Mouse (Mus musculus): ENCODE measurements around the gene Slc13a2. TPM values are rescaled to one million over a fixed set of nuclear protein-coding genes. Genes with fewer than 3 reads are reported as not detected.

Slc13a2 gene
- polyA plus RNA-seq, 1 experiment = not detected

- no peaks in the 10 kb centered on the region for H3K27me3 ChIP-seq (ENCODE audit: control insufficient read depth, insufficient read depth, low read length, poor library complexity, severe bottlenecking)
- peaks cover 6% of the 10 kb centered on the region for H3K4me1 ChIP-seq (ENCODE audit: control insufficient read depth, insufficient read depth, low read length)
- H3K9ac ChIP-seq (ENCODE audit: low read depth, poor library complexity, severe bottlenecking) = no peak overlapping the region
- H3K4me3 ChIP-seq (ENCODE audit: low read depth, low read length) = no peak overlapping the region
- no peaks in the 10 kb centered on the region for H3K9me3 ChIP-seq (replicated peaks; ENCODE audit: control insufficient read depth, insufficient read depth, low read length, poor library complexity, severe bottlenecking)
- H3K36me3 ChIP-seq (ENCODE audit: control insufficient read depth, insufficient read depth, low read length, poor library complexity, severe bottlenecking) = no peaks in the 10 kb centered on the region
- TF ChIP-seq EP300 (IDR thresholded peaks at IDR 0.05; ENCODE audit: insufficient read depth, low read depth, low read length) (no peak), CTCF (IDR thresholded peaks at IDR 0.05; ENCODE audit: low read depth, low read length) (no peak), POLR2A (IDR thresholded peaks at IDR 0.05; ENCODE audit: insufficient read depth, low read length) (no peak)
- H3K27ac ChIP-seq (ENCODE audit: insufficient read depth, low read length) = no peak overlapping the region
Measured at GRCm38 (mm10) chr11:78420263-78420889, 1.6 kb downstream of the Slc13a2 start.

GRCm38 (mm10) chr11:78416854-78417253 lies 5.2 kb downstream of the Slc13a2 start:
- Histone ChIP-seq H3K27me3 (ENCODE audit: control insufficient read depth, insufficient read depth, low read length, poor library complexity, severe bottlenecking) (no peaks in the 10 kb centered on the region), H3K27ac (ENCODE audit: insufficient read depth, low read length) (no peak overlapping the region), H3K4me1 (ENCODE audit: control insufficient read depth, insufficient read depth, low read length) (no peaks in the 10 kb centered on the region), H3K4me3 (ENCODE audit: low read depth, low read length) (no peak overlapping the region), H3K9ac (ENCODE audit: low read depth, poor library complexity, severe bottlenecking) (no peak overlapping the region), H3K36me3 (ENCODE audit: control insufficient read depth, insufficient read depth, low read length, poor library complexity, severe bottlenecking) (no peaks in the 10 kb centered on the region), H3K9me3 (replicated peaks; ENCODE audit: control insufficient read depth, insufficient read depth, low read length, poor library complexity, severe bottlenecking) (no peaks in the 10 kb centered on the region)
- TF ChIP-seq POLR2A (IDR thresholded peaks at IDR 0.05; ENCODE audit: insufficient read depth, low read length) = no peak

- no peak overlapping the region for H3K27ac ChIP-seq (ENCODE audit: insufficient read depth, low read length)
- no peaks in the 10 kb centered on the region for H3K36me3 ChIP-seq (ENCODE audit: control insufficient read depth, insufficient read depth, low read length, poor library complexity, severe bottlenecking)
- no peaks in the 10 kb centered on the region for H3K9me3 ChIP-seq (replicated peaks; ENCODE audit: control insufficient read depth, insufficient read depth, low read length, poor library complexity, severe bottlenecking)
- H3K27me3 ChIP-seq (ENCODE audit: control insufficient read depth, insufficient read depth, low read length, poor library complexity, severe bottlenecking) = no peaks in the 10 kb centered on the region
- TF ChIP-seq EP300 (IDR thresholded peaks at IDR 0.05; ENCODE audit: insufficient read depth, low read depth, low read length) (no peak), POLR2A (IDR thresholded peaks at IDR 0.05; ENCODE audit: insufficient read depth, low read length) (no peak), CTCF (IDR thresholded peaks at IDR 0.05; ENCODE audit: low read depth, low read length) (no peak)
- no peak overlapping the region for H3K9ac ChIP-seq (ENCODE audit: low read depth, poor library complexity, severe bottlenecking)
- H3K4me1 ChIP-seq (ENCODE audit: control insufficient read depth, insufficient read depth, low read length) = no peaks in the 10 kb centered on the region
- no peak overlapping the region for H3K4me3 ChIP-seq (ENCODE audit: low read depth, low read length)
Measured at GRCm38 (mm10) chr11:78412861-78413260, 9.2 kb downstream of the Slc13a2 start.

GRCm38 (mm10) chr11:78412324-78412850 lies 9.6 kb downstream of the Slc13a2 start:
- Histone ChIP-seq H3K4me1 (ENCODE audit: control insufficient read depth, insufficient read depth, low read length) (no peaks in the 10 kb centered on the region), H3K9me3 (replicated peaks; ENCODE audit: control insufficient read depth, insufficient read depth, low read length, poor library complexity, severe bottlenecking) (no peaks in the 10 kb centered on the region), H3K4me3 (ENCODE audit: low read depth, low read length) (no peak overlapping the region), H3K27ac (ENCODE audit: insufficient read depth, low read length) (no peak overlapping the region), H3K9ac (ENCODE audit: low read depth, poor library complexity, severe bottlenecking) (no peak overlapping the region), H3K36me3 (ENCODE audit: control insufficient read depth, insufficient read depth, low read length, poor library complexity, severe bottlenecking) (no peaks in the 10 kb centered on the region), H3K27me3 (ENCODE audit: control insufficient read depth, insufficient read depth, low read length, poor library complexity, severe bottlenecking) (no peaks in the 10 kb centered on the region)
- TF ChIP-seq POLR2A (IDR thresholded peaks at IDR 0.05; ENCODE audit: insufficient read depth, low read length) (no peak), CTCF (IDR thresholded peaks at IDR 0.05; ENCODE audit: low read depth, low read length) (no peak), EP300 (IDR thresholded peaks at IDR 0.05; ENCODE audit: insufficient read depth, low read depth, low read length) (no peak)

- no peak overlapping the region for H3K9ac ChIP-seq (ENCODE audit: low read depth, poor library complexity, severe bottlenecking)
- TF ChIP-seq CTCF (IDR thresholded peaks at IDR 0.05; ENCODE audit: low read depth, low read length) (no peak), POLR2A (IDR thresholded peaks at IDR 0.05; ENCODE audit: insufficient read depth, low read length) (no peak)
- no peak overlapping the region for H3K27ac ChIP-seq (ENCODE audit: insufficient read depth, low read length)
- H3K27me3 ChIP-seq (ENCODE audit: control insufficient read depth, insufficient read depth, low read length, poor library complexity, severe bottlenecking) = no peaks in the 10 kb centered on the region
- H3K4me1 ChIP-seq (ENCODE audit: control insufficient read depth, insufficient read depth, low read length) = no peaks in the 10 kb centered on the region
- H3K4me3 ChIP-seq (ENCODE audit: low read depth, low read length) = no peak overlapping the region
- no peaks in the 10 kb centered on the region for H3K9me3 ChIP-seq (replicated peaks; ENCODE audit: control insufficient read depth, insufficient read depth, low read length, poor library complexity, severe bottlenecking)
- no peaks in the 10 kb centered on the region for H3K36me3 ChIP-seq (ENCODE audit: control insufficient read depth, insufficient read depth, low read length, poor library complexity, severe bottlenecking)
Measured at GRCm38 (mm10) chr11:78411606-78412323, 10.3 kb downstream of the Slc13a2 start.

All from ES-Bruce4 (cell line).